Mouse (Mus musculus) CH12.LX (cell line): Measurements from ENCODE around the gene Nav3. TPM values are rescaled to one million over a fixed set of nuclear protein-coding genes. Genes with fewer than 3 reads are reported as not detected.

Experiments used
- DNase-seq: peaks from one replicate; pipeline ENCODE4 v3.0.0-alpha.2; 2013; ENCODE audit errors: extremely low read depth
- H3K27ac ChIP-seq: 2 replicates; pipeline ENCODE4 v1.5.1; 2012; ENCODE audit warnings: low read depth, mild to moderate bottlenecking, control low read depth, moderate library complexity; ENCODE audit not compliant: insufficient read depth
- H3K27me3 ChIP-seq: replicated peaks from 2 replicates; pipeline ENCODE3; 2012; ENCODE audit warnings: inconsistent platforms
- H3K36me3 ChIP-seq, 2 experiments: replicated peaks in 1 of 2; 2 replicates each; pipeline versions ENCODE3 to v1.6.1; 2012; ENCODE audit warnings: inconsistent platforms in 1 of 2, low read length in 1 of 2, mild to moderate bottlenecking in 1 of 2, mixed read lengths in 1 of 2, moderate library complexity in 1 of 2; ENCODE audit not compliant: control insufficient read depth in 1 of 2, insufficient read depth in 1 of 2
- H3K4me1 ChIP-seq, 2 experiments: 2 replicates each; pipeline ENCODE4 v1.6.1; 2012; ENCODE audit warnings: inconsistent platforms in 1 of 2, moderate library complexity in 1 of 2; ENCODE audit not compliant: insufficient read depth in 2 of 2, control insufficient read depth in 1 of 2
- H3K4me2 ChIP-seq: 2 replicates; pipeline ENCODE4 v1.6.1; 2012; ENCODE audit warnings: low read depth, mild to moderate bottlenecking, control low read depth; ENCODE audit not compliant: poor library complexity, insufficient read depth, severe bottlenecking
- H3K4me3 ChIP-seq, 3 experiments: fragments of 150-350 bp in 1 of 3; sonication (generic) in 1 of 3; replicated peaks in 1 of 3; 2 replicates each; pipeline versions ENCODE3 to v1.5.1; 2011 to 2012; ENCODE audit warnings: low read depth in 2 of 3, low read length in 2 of 3, mild to moderate bottlenecking in 2 of 3, moderate library complexity in 2 of 3, control low read depth in 1 of 3, improper control_type of control experiment in 1 of 3, inconsistent platforms in 1 of 3, mixed read lengths in 1 of 3; ENCODE audit not compliant: poor library complexity in 1 of 3
- H3K79me2 ChIP-seq: replicated peaks from 2 replicates; pipeline ENCODE4 v1.6.1; 2012; ENCODE audit warnings: mild to moderate bottlenecking, moderate library complexity; ENCODE audit not compliant: control insufficient read depth, poor library complexity, insufficient read depth, severe bottlenecking; ENCODE audit errors: extremely low read depth
- H3K9ac ChIP-seq: 2 replicates; pipeline ENCODE4 v1.6.1; 2012; ENCODE audit warnings: low read depth, mild to moderate bottlenecking, control low read depth, moderate library complexity; ENCODE audit not compliant: insufficient read depth
- H3K9me3 ChIP-seq: replicated peaks from 2 replicates; pipeline ENCODE3; 2012; ENCODE audit warnings: low read length, inconsistent platforms, mixed read lengths
- CHD1 ChIP-seq: IDR thresholded peaks from 2 replicates; pipeline ENCODE4 v1.6.1; 2012; ENCODE audit warnings: low read depth, low read length, improper control_type of control experiment, inconsistent platforms
- E2F4 ChIP-seq: IDR thresholded peaks from 2 replicates; pipeline ENCODE4 v1.6.1; 2011; ENCODE audit warnings: low read depth, low read length, improper control_type of control experiment; ENCODE audit not compliant: insufficient replicate concordance
- ELF1 ChIP-seq: IDR thresholded peaks from 2 replicates; pipeline ENCODE4 v1.6.1; 2014; ENCODE audit warnings: low read depth, mild to moderate bottlenecking, inconsistent platforms, low read length, improper control_type of control experiment
- EP300 ChIP-seq: IDR thresholded peaks from 2 replicates; pipeline ENCODE4 v1.6.1; 2011; ENCODE audit warnings: low read length, improper control_type of control experiment
- ETS1 ChIP-seq: conservative IDR thresholded peaks from 2 replicates; pipeline ENCODE4 v1.6.1; 2012; ENCODE audit warnings: low read depth, mild to moderate bottlenecking, inconsistent platforms, low read length, improper control_type of control experiment, moderate library complexity
- GABPA ChIP-seq: IDR thresholded peaks from 2 replicates; pipeline ENCODE4 v1.6.1; 2012; ENCODE audit warnings: low read depth, low read length, improper control_type of control experiment, inconsistent platforms; ENCODE audit not compliant: insufficient replicate concordance
- HCFC1 ChIP-seq: IDR thresholded peaks from 2 replicates; pipeline ENCODE4 v1.6.1; 2012; ENCODE audit warnings: low read depth, mild to moderate bottlenecking, inconsistent platforms, low read length, improper control_type of control experiment
- IRF4 ChIP-seq: IDR thresholded peaks from 2 replicates; pipeline ENCODE4 v1.6.1; 2014; ENCODE audit warnings: low read depth, mild to moderate bottlenecking, inconsistent platforms, low read length, improper control_type of control experiment
- JUN ChIP-seq: IDR thresholded peaks from 2 replicates; pipeline ENCODE4 v1.6.1; 2011; ENCODE audit warnings: low read depth, mild to moderate bottlenecking, low read length, improper control_type of control experiment, moderate library complexity; ENCODE audit not compliant: insufficient read depth
- KAT2A ChIP-seq: IDR thresholded peaks from 2 replicates; pipeline ENCODE4 v1.6.1; 2012; ENCODE audit warnings: low read length, improper control_type of control experiment, inconsistent platforms; ENCODE audit not compliant: insufficient replicate concordance
- MAFK ChIP-seq: IDR thresholded peaks from 2 replicates; pipeline ENCODE4 v1.6.1; 2011; ENCODE audit warnings: low read length, improper control_type of control experiment; ENCODE audit not compliant: insufficient replicate concordance
- MAX ChIP-seq: IDR thresholded peaks from 2 replicates; pipeline ENCODE4 v1.6.1; 2011; ENCODE audit warnings: low read length, improper control_type of control experiment
- MEF2A ChIP-seq: IDR thresholded peaks from 2 replicates; pipeline ENCODE4 v1.6.1; 2014; ENCODE audit warnings: low read depth, mild to moderate bottlenecking, inconsistent platforms, low read length, improper control_type of control experiment, borderline replicate concordance
- MXI1 ChIP-seq: IDR thresholded peaks from 2 replicates; pipeline ENCODE4 v1.6.1; 2011; ENCODE audit warnings: mild to moderate bottlenecking, low read depth, low read length, improper control_type of control experiment
- NRF1 ChIP-seq: IDR thresholded peaks from 2 replicates; pipeline ENCODE4 v1.6.1; 2014; ENCODE audit warnings: low read depth, mild to moderate bottlenecking, inconsistent platforms, low read length, improper control_type of control experiment, moderate library complexity
- POLR2A ChIP-seq: IDR thresholded peaks from 2 replicates; pipeline ENCODE4 v1.6.1; 2011; ENCODE audit warnings: low read depth, mild to moderate bottlenecking, improper control_type of control experiment, low read length
- RAD21 ChIP-seq: IDR thresholded peaks from 2 replicates; pipeline ENCODE4 v1.6.1; 2011; ENCODE audit warnings: low read depth, mild to moderate bottlenecking, low read length, improper control_type of control experiment, moderate library complexity
- RCOR1 ChIP-seq: conservative IDR thresholded peaks from 2 replicates; pipeline ENCODE4 v1.6.1; 2012; ENCODE audit warnings: low read depth, mild to moderate bottlenecking, inconsistent platforms, low read length, improper control_type of control experiment
- SIN3A ChIP-seq: IDR thresholded peaks from 2 replicates; pipeline ENCODE4 v1.6.1; 2012; ENCODE audit warnings: low read length, improper control_type of control experiment, inconsistent platforms
- SMC3 ChIP-seq: IDR thresholded peaks from 2 replicates; pipeline ENCODE4 v1.6.1; 2011; ENCODE audit warnings: low read depth, low read length, improper control_type of control experiment
- TBP ChIP-seq: conservative IDR thresholded peaks from 2 replicates; pipeline ENCODE4 v1.6.1; 2011; ENCODE audit warnings: low read depth, low read length, improper control_type of control experiment
- TCF12 ChIP-seq: IDR thresholded peaks from 2 replicates; pipeline ENCODE4 v1.6.1; 2014; ENCODE audit warnings: low read depth, mild to moderate bottlenecking, inconsistent platforms, low read length, improper control_type of control experiment
- UBTF ChIP-seq: IDR thresholded peaks from 2 replicates; pipeline ENCODE4 v1.6.1; 2012; ENCODE audit warnings: low read depth, mild to moderate bottlenecking, inconsistent platforms, low read length, improper control_type of control experiment, moderate library complexity
- ZC3H11A ChIP-seq: IDR thresholded peaks from 2 replicates; pipeline ENCODE4 v1.6.1; 2012; ENCODE audit warnings: low read depth, mild to moderate bottlenecking, inconsistent platforms, low read length, improper control_type of control experiment
- ZMIZ1 ChIP-seq: IDR thresholded peaks from 2 replicates; pipeline ENCODE4 v1.6.1; 2012; ENCODE audit warnings: low read depth, mild to moderate bottlenecking, inconsistent platforms, low read length, improper control_type of control experiment
- ZNF384 ChIP-seq: IDR thresholded peaks from 2 replicates; pipeline ENCODE4 v1.6.1; 2012; ENCODE audit warnings: low read depth, low read length, improper control_type of control experiment, inconsistent platforms
- dilution Hi-C: fragments of 300-500 bp; cut with MboI; formaldehyde crosslinking; loops from 2 replicates; pipeline ENCODE4 v1.14.3; 2020; ENCODE audit warnings: low sequenced_read_pairs; ENCODE audit not compliant: extremely low pct_unique_long_range_greater_than_20kb, extremely low pct_ligation_motif_present
- in situ Hi-C: fragments of 300-500 bp; cut with MboI; formaldehyde crosslinking; loops from 3 replicates; pipeline ENCODE4 v1.14.3; 2019; ENCODE audit warnings: low sequenced_read_pairs, low pct_ligation_motif_present, low pct_unique_long_range_greater_than_20kb, mixed read lengths
- polyA plus RNA-seq: library from polyadenylated mRNA; unstranded; fragments of >175 nt; gene quantifications from 2 replicates; pipeline ENCODE4 v1.2.1, GENCODE M21; 2012; ENCODE audit warnings: low read depth; ENCODE audit not compliant: insufficient read length
- total RNA-seq, 2 experiments: library from RNA; depleted of rRNA; stranded (reverse); fragments of 300-350 nt in 1 of 2; fragments of >200 nt in 1 of 2; gene quantifications; 2 replicates each; pipeline ENCODE4 v1.2.3; 2012 to 2014

Gene Nav3
- total and polyA plus RNA-seq, 3 experiments, result 0.03 TPM; not detected in 2

- H3K36me3 ChIP-seq, result no peaks in the 10 kb centered on the region
- H3K9me3 ChIP-seq, result no peaks in the 10 kb centered on the region
- H3K9ac ChIP-seq, result no peak overlapping the region
- in situ Hi-C loops, result no loop called here
- H3K4me3 ChIP-seq, result no peak overlapping the region
- DNase-seq, result no peak
- H3K79me2 ChIP-seq, result no peaks in the 10 kb centered on the region
- TF ChIP-seq GABPA (no peak), SIN3A (no peak), ZMIZ1 (no peak), HCFC1 (no peak), ZNF384 (no peak), EP300 (no peak), POLR2A (no peak), TCF12 (no peak), IRF4 (no peak), MEF2A (no peak), SMC3 (no peak), RCOR1 (no peak), MXI1 (no peak)
- TF ChIP-seq, all 38 proteins: peak for 0
- Histone ChIP-seq H3K27ac (no peak overlapping the region), H3K4me1 (no peaks in the 10 kb centered on the region), H3K27me3 (no peaks in the 10 kb centered on the region), H3K4me2 (no peak overlapping the region)
- dilution Hi-C loops, result no loop called here
Observed at GRCm38 (mm10) chr10:109803441-109803840, 652.6 kb downstream of the Nav3 start.

GRCm38 (mm10) chr10:109802236-109802635 lies 653.8 kb downstream of the Nav3 start:
- Histone ChIP-seq H3K9ac (no peak overlapping the region), H3K4me2 (no peak overlapping the region), H3K4me3 (no peak overlapping the region), H3K36me3 (no peaks in the 10 kb centered on the region), H3K79me2 (no peaks in the 10 kb centered on the region), H3K27me3 (no peaks in the 10 kb centered on the region), H3K9me3 (no peaks in the 10 kb centered on the region), H3K4me1 (no peaks in the 10 kb centered on the region), H3K27ac (no peak overlapping the region)
- in situ Hi-C loops, result no loop called here
- dilution Hi-C loops, result no loop called here
- TF ChIP-seq EP300 (no peak), GABPA (no peak), RAD21 (no peak), MAFK (no peak), MAX (no peak), E2F4 (no peak), CHD1 (no peak), JUN (no peak), KAT2A (no peak), SIN3A (no peak), ELF1 (no peak), ETS1 (no peak), UBTF (no peak), TBP (no peak), ZC3H11A (no peak), NRF1 (no peak)
- DNase-seq, result no peak
